Mouse (Mus musculus) thymus, postnatal 14 days (tissue): Measurements from ENCODE around the gene Bglap3.
"Not testable (repeated sequence)": the region's sequence is repeated elsewhere in the genome, so short reads cannot be mapped to it uniquely, and the experiment has no call there.

Source experiments
- DNase-seq: peaks from one replicate; pipeline ENCODE4 v3.0.0; 2021

Bglap3 gene

DNA sequence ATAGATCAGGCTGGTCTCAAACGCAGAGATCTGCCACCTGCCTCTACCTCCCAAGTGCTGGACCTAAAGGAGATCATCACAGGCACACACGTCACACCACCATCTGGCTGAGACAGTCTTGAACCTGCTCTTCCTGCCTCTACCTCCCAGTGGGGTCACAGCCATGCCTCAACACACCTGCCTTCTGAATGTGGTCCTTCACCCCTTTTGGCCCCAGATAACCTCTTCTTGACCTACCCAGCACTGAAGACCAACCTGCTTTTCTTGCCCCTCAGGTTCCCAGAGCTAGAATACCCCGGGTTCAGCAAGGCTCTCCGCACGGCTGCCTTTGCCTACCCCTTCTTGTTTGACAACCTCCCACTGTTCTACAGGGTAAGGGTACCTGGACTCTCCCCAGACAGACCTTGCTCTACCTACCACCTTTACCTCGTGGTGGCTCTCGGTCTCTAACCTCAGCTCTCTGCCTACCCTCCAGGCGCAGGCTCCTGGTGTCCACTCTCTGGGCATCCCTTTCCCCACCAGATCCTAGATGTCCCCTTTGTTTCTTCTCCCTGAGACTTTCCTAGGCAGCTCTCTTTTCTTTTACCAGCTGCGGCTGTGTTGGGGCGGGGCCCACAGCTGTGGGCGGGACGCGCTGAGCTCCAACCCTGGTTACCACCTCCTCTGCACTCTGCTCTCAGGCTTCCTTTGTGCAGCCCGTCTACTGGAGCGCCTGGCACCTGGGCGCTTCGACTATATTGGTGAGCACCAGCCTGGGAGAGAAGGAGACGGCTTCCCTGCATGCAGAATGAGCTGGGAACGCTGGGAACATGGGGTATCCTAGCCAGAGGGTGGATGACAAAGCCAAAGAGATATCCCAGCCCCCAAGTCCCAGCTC is 3.4 kb upstream of the Bglap3 start:
- DNase-seq, result peak; percentile 71

DNA sequence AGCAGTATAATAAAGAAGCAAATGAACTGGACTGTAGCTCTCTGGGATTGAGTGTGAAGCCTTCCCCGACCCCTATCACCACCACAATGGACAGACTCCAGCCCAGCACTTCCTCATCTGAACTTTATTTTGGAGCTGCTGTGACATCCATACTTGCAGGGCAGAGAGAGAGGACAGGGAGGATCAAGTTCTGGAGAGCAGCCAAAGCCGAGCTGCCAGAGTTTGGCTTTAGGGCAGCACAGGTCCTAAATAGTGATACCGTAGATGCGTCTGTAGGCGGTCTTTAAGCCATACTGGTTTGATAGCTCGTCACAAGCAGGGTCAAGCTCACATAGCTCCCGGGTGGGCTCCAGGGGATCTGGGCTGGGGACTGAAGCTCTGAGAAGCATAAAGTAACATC is 4.0 kb downstream of the Bglap3 start:
- DNase-seq, result not testable (repeated sequence)

GRCm38 (mm10) chr3:88367517-88367916 is 5.0 kb downstream of the Bglap3 start:
- DNase-seq, result not testable (repeated sequence)

DNA sequence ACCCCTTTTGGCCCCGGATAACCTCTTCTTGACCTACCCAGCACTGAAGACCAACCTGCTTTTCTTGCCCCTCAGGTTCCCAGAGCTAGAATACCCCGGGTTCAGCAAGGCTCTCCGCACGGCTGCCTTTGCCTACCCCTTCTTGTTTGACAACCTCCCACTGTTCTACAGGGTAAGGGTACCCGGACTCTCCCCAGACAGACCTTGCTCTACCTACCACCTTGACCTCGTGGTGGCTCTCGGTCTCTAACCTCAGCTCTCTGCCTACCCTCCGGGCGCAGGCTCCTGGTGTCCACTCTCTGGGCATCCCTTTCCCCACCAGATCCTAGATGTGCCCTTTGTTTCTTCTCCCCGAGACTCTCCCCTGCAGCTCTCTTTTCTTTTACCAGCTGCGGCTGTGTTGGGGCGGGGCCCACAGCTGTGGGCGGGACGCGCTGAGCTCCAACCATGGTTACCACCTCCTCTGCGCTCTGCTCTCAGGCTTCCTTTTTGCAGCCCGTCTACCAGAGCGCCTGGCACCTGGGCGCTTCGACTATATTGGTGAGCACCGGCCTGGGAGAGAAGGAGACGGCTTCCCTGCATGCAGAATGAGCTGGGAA is 5.6 kb downstream of the Bglap3 start:
- DNase-seq, result peak; percentile 88

GRCm38 (mm10) chr3:88365705-88366361 is 6.7 kb downstream of the Bglap3 start:
- peak; percentile 27 for DNase-seq

DNA sequence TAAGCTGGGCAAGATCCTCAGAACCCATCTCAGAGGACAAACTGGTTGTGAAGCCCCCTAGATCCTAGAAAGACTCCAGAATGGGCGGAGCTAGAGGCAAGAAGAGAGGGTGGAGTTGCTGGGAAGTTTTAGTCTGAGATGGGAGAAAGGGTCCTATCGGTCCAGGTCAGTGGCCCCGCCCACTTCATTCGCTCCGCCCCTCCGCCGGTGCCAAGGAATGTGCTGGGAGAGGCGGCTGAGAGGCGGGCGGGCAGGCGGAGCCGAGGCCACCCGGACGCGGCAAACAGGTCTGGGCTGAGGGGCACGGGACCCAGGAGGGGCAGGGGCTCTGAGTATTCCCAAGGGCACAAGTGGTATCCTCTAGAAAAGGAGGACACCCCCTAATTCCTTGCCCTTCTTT is 8.2 kb downstream of the Bglap3 start, which contains the start of gene Paqr6:
Gene Paqr6, plus strand, starts transcription at position 248 of the 400 bp plus-strand sequence.
- no peak for DNase-seq

GRCm38 (mm10) chr3:88363700-88364099 is 8.8 kb downstream of the Bglap3 start:
- no peak for DNase-seq

- DNase-seq, result no peak
Measured at GRCm38 (mm10) chr3:88361612-88362313, 10.8 kb downstream of the Bglap3 start.

- peak; percentile 56 for DNase-seq
Measured at GRCm38 (mm10) chr3:88361096-88361495, 11.4 kb downstream of the Bglap3 start.

- peak; percentile 25 for DNase-seq
Measured at GRCm38 (mm10) chr3:88359989-88360388, 12.6 kb downstream of the Bglap3 start.

DNA sequence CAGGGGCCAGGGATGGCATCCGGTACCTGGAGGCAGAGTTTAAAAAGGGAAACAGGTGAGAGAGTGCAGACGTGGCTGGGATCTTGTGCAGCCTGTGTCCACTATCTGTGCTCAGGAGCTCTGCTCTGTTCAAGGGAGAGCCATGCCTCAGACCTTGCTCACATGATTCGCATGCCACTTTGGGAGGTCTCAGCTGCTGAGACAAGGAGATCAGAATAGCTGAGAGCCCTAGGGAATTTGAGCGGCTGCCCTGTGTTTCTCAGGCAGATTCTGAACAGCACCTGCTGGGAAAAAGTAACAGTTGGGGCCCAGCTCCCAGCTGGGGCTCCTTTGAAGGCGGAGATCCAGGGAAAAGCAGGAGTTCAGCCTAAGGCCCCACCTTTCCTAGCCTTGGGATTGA is 13.0 kb downstream of the Bglap3 start:
- DNase-seq, result no peak

GRCm38 (mm10) chr3:88354396-88355165 is 18.0 kb downstream of the Bglap3 start:
- no peak for DNase-seq

DNA sequence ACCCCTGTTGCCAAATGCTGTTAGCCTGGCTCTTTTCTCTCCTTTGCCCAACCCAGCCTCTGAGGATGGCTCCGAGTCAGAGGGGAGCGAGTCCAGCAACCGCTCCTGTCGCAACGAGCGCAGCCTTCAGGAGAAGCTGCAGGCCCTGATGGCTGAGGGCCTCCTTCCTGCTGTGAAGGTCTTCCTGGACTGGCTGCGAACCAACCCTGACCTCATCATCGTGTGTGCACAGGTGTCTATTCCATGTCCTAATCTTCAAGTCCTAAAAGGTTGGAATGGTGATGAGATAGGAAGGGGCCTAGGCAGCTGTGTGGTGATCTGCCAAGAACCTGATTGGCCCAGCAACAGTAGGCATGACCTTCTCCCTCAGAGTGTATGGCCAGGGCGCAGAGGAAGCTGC is 19.6 kb downstream of the Bglap3 start:
- no peak for DNase-seq

DNA sequence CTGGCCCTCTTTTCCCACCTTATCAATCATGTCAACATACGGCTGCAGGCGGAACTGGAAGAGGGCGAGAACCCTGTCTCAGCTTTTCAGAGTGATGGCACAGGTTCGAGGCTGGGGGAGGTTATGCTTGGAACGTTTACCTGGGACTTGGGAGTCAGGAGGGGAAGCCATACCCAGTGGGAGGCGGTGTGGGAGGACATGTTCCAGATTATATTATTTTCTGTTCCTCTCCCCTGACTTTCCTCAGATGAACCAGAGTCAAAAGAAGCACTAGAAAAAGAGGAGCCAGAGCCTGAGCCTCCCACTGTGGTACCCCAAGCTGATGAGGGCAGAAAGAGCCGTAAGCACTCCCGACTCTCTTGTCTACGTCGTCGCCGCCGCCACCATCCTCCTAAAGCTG is 21.8 kb downstream of the Bglap3 start:
- DNase-seq, result no peak

GRCm38 (mm10) chr3:88339006-88339405 is 33.5 kb downstream of the Bglap3 start:
- DNase-seq, result no peak

DNA sequence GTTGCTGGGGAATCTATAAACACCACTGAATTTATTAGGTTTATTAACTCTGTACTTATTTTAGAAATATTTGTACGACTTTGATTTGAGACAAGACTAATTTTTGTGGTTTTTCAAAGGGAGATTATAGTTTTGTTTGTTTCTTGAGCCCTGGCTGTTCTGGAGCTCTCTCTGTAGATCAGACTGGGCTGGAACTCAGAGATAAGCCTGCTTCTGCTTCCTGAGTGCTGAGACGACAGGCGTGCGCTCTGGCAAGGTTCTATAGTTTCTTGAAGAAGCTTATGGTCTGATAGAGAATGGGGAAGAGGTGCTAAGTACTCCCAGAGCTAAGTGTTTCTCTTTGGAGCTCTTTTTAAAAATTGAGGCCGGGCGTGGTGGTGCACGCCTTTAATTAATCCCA is 34.2 kb downstream of the Bglap3 start:
- DNase-seq, result no peak

DNA sequence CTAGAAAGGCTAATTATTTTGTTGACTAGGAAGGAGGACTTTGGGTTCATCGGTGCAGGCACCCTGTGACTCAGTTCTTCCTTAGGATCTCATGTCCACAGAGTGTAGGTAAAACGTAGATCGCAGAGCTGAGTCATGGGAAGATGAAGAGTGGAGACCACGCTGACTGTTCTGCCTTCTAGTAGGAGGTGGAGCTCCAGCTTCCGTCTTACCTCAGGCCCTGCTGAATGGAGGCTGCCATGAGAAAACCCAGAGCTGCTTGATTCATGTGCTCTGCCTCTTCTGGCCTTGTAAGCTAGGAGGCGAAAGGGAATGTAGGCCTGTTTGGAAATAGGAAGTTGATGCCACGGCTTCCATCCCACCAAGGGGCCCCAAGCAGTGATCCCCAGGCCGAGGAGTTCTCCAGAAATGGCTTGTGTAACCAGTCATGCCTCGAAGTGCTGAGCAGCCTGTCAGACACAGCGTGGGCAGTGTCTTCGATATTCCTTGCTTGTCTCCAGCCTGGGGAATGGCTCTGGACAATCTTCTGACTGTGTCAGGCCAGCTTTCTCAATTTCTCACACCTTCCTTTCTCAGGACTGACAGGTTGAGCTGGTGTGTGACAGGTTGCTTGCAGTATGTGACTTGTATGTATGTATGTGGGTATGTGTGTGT is 35.0 kb downstream of the Bglap3 start:
- peak; percentile 29 for DNase-seq

DNA sequence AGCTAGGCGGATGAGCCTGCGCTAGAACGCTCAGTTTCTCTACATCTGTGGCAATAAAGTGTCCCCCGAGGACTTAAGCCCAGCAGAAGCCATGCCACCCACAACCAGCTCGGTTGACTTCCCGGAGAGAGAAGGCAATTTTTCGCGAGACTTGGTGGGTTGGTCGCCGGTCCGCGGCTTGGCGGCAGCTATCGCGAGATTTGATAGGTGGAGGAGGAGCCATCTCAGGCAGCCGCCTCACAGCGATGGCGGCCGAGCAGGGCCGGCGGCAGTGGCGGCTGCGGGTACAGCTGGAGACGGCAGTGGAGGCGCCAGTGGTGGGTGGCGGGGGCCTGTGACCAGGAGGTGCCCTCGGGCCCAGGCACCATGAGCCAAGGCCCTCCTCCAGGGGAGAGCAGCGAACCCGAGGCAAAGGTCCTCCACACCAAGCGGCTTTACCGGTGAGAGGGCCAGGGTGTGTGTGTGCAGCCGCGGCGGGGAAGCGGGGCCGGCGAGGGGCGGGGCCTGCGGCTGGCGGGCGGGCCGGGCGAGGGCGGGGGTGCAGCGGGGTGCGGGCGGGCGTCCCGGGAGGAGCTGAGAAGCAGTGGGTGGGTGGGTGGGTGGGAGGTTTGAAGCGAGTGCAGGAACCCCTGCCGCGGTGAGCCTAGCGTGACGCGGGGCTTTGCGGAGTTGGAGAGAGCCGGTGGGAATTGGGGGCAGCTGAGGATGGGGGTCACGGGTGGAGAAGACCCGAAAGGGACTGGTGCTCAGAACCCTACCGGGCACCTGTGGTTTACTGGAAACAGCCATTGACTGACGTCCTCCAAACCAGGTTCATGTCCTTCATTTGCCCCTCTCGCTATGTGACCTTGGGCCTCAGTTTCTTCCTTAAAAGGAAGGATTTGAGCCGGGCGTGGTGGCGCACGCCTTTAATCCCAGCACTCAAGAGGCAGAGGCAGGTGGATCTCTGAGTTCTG is 36.2 kb downstream of the Bglap3 start, which contains the start of the genes Tmem79 and Smg5:
Gene Tmem79, minus strand, starts transcription at position 91 of the 956 bp plus-strand sequence.
Gene Smg5, plus strand, starts transcription at position 203 of the 956 bp plus-strand sequence.
- peak; percentile 97 for DNase-seq

- peak; percentile 14 for DNase-seq
Measured at GRCm38 (mm10) chr3:88335436-88336053, 37.0 kb downstream of the Bglap3 start.
